Mouse (Mus musculus) neural tube, embryonic 14.5 days (tissue): Measurements from ENCODE around the gene Frat2. TPM values are rescaled to one million over a fixed set of nuclear protein-coding genes. Genes with fewer than 3 reads are reported as not detected.

Source experiments
- ATAC-seq: fragments of 200-750 bp; cut with Nextera tagmentation; 2 replicates; pipeline ENCODE4 v1.8.0; 2017; ENCODE audit warnings: low read depth, mild to moderate bottlenecking, moderate TSS enrichment, moderate library complexity
- H3K27ac ChIP-seq: fragments of 300-500 bp; sonication (generic); 2 replicates; pipeline ENCODE4 v1.5.1; 2014; ENCODE audit warnings: low read depth, mild to moderate bottlenecking, control low read depth, low read length, moderate library complexity, mixed read lengths
- H3K27me3 ChIP-seq: fragments of 300-500 bp; sonication (generic); 2 replicates; pipeline ENCODE4 v1.6.1; 2014; ENCODE audit warnings: low read length; ENCODE audit not compliant: control insufficient read depth, insufficient read depth
- H3K36me3 ChIP-seq: fragments of 300-500 bp; sonication (generic); 2 replicates; pipeline ENCODE4 v1.6.1; 2014; ENCODE audit warnings: low read length, mixed read lengths; ENCODE audit not compliant: control insufficient read depth, insufficient read depth
- H3K4me1 ChIP-seq: fragments of 300-500 bp; sonication (generic); 2 replicates; pipeline ENCODE4 v1.6.1; 2014; ENCODE audit warnings: low read length; ENCODE audit not compliant: control insufficient read depth, insufficient read depth
- H3K4me2 ChIP-seq: fragments of 300-500 bp; sonication (generic); 2 replicates; pipeline ENCODE4 v1.6.1; 2014; ENCODE audit warnings: mild to moderate bottlenecking, low read depth, low read length, control low read depth
- H3K4me3 ChIP-seq: fragments of 300-500 bp; sonication (generic); 2 replicates; pipeline ENCODE4 v1.5.1; 2014; ENCODE audit warnings: low read depth, low read length, control low read depth, mixed read lengths
- H3K9ac ChIP-seq: fragments of 300-500 bp; sonication (generic); replicated peaks from 2 replicates; pipeline ENCODE4 v1.6.1; 2014; ENCODE audit warnings: low read depth, mild to moderate bottlenecking, control low read depth, low read length, mixed read lengths
- H3K9me3 ChIP-seq: fragments of 300-500 bp; sonication (generic); 2 replicates; pipeline ENCODE4 v1.6.1; 2016; ENCODE audit warnings: low read length; ENCODE audit not compliant: control insufficient read depth
- WGBS: fragments of 180-500 bp; shearing (Covaris S2); extraction: QIAGEN DNeasy Blood & Tissue Kit; methylation state at CpG from one replicate; pipeline ENCODE4 v1.1.7; 2014; 5-methylcytosine and 5-hydroxymethylcytosine counted together
- polyA plus RNA-seq: library from polyadenylated mRNA; unstranded; fragments of >200 nt; fragmentation: Nextera tagmentation; extraction: Ambion mirVana; gene quantifications from 2 replicates; pipeline ENCODE4 v1.2.1, GENCODE M21; 2014

The Frat2 gene
- polyA plus RNA-seq, 1 experiment from 2014 or later, result 5.4 TPM

DNA sequence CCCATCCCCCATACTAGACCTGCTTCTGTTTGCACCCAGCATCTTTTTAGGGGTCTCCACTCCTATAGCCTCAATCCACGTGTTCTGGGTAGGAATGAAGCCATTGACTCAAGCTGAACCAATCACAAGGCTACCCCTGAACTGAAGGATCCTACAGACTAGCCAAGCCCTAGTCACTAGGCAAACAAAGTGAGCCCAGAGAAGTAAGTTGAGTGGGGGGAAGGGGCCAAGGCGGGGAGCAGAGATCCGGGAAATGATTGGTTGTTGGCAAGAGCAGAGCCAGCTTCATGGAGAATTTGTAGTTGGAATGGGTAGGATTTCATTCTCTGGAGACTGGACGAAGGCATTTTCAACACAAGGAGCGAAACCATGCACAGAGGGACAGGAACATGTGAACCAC lies 31.0 kb downstream of the Frat2 start:
- WGBS, result 70% methylated on average over 5 of the region's 5 CpGs
- no peak for ATAC-seq

DNA sequence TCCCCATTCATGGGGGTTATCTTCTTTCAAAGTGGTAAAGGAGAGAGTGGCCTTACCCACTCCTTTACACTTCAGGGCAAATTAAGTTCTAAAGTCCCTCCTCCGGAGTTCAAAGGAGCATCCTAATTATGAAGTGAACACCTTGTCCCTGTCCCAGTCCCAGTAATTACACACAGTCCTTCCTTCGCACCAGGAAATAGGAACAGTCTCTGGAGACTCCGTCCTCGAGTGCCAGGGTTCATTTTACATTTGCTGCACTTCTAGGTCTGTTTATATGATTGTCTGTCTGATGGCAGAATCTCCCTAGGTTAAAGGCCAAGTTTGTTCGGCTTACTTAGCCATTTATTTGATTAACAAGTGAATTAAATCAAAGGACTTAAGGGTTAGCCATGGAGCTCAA lies 31.5 kb downstream of the Frat2 start:
- WGBS, result 76% methylated on average over 5 of the region's 5 CpGs
- Histone ChIP-seq H3K4me3 (no peak overlapping the region), H3K27me3 (no peaks in the 10 kb centered on the region), H3K36me3 (no peaks in the 10 kb centered on the region), H3K27ac (no peak overlapping the region), H3K4me1 (no peaks in the 10 kb centered on the region), H3K9me3 (no peaks in the 10 kb centered on the region), H3K4me2 (no peak overlapping the region), H3K9ac (no peak overlapping the region)
- ATAC-seq, result no peak

More for the DNA sequence above, 31.0 kb downstream of the Frat2 start:
- Histone ChIP-seq H3K27ac (no peak overlapping the region), H3K9ac (no peak overlapping the region), H3K27me3 (no peaks in the 10 kb centered on the region), H3K36me3 (no peaks in the 10 kb centered on the region), H3K9me3 (no peaks in the 10 kb centered on the region), H3K4me3 (no peak overlapping the region), H3K4me1 (no peaks in the 10 kb centered on the region), H3K4me2 (no peak overlapping the region)

DNA sequence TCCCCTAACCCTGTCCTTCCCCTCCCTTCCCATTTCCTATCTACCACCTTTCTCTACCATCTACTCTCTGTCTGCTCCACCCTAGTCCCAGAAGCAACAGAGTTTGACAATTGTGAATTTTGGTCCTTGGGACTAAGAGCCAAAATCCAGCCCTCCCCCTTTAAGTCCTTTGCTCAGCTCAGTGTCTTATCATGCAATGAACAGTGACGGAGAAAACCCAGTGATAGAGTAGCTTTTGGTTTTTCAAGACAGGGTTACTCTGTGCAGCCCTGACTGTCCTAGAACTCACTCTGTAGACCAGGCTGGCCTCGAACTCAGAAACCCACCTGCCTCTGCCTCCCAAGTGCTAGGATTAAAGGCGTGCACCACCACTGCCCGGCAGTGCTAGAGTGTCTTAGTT lies 34.6 kb downstream of the Frat2 start:
- 94% methylated on average over 4 of the region's 4 CpGs for WGBS
- ATAC-seq, result no peak

DNA sequence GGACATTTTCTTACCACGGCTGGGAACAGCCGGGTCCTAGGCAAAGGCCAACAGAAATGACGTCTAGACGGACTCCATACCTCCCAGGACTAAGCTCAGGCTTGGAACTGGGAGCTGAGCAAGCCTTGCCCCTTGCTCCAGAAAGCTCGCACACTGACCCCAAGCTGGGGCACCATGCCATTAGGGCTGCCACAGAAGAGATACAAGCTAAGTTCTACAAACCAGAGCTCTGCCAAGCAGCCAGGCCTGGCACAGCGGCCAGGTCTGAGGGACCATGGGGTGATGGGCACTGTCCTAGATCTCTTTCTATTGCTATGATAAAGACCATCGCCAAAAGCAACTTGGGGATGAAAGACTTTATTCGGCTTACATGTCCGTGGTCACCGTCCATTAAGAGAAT lies 35.4 kb downstream of the Frat2 start:
- 93% methylated on average over 10 of the region's 10 CpGs for WGBS
- Histone ChIP-seq H3K36me3 (no peaks in the 10 kb centered on the region), H3K4me1 (no peaks in the 10 kb centered on the region), H3K4me3 (no peak overlapping the region), H3K27me3 (no peaks in the 10 kb centered on the region), H3K4me2 (no peak overlapping the region), H3K9ac (no peak overlapping the region), H3K9me3 (no peaks in the 10 kb centered on the region), H3K27ac (no peak overlapping the region)
- no peak for ATAC-seq

More for the DNA sequence above, 34.6 kb downstream of the Frat2 start:
- H3K4me3 ChIP-seq, result no peak overlapping the region
- H3K4me2 ChIP-seq, result no peak overlapping the region
- H3K27ac ChIP-seq, result no peak overlapping the region
- H3K9ac ChIP-seq, result no peak overlapping the region
- H3K9me3 ChIP-seq, result no peaks in the 10 kb centered on the region
- H3K36me3 ChIP-seq, result no peaks in the 10 kb centered on the region
- no peaks in the 10 kb centered on the region for H3K4me1 ChIP-seq
- no peaks in the 10 kb centered on the region for H3K27me3 ChIP-seq

DNA sequence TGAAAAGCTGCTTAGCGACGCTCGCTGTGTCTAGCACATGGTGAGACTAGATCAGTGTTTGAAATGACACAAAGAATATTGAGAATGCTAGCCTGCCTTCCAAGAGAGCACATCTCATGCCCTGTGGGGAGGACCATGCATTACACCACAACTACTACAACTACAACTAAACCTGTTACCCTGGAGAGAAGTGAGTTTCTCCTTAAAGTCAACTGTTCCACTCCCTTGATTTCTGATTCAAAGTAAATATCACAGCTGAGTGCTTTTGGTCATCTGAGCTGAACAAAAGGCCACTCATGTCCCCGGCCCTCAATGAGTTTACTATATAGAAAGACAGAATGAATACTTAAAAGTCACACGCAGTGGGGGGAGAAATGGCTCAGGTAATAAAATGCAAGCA lies 37.9 kb downstream of the Frat2 start:
- ATAC-seq, result no peak
- Histone ChIP-seq H3K4me2 (no peak overlapping the region), H3K9ac (no peak overlapping the region), H3K27me3 (no peaks in the 10 kb centered on the region), H3K4me3 (no peak overlapping the region), H3K36me3 (no peaks in the 10 kb centered on the region), H3K9me3 (no peaks in the 10 kb centered on the region), H3K27ac (no peak overlapping the region), H3K4me1 (no peaks in the 10 kb centered on the region)
- WGBS, result 85% methylated on average over 5 of the region's 5 CpGs

DNA sequence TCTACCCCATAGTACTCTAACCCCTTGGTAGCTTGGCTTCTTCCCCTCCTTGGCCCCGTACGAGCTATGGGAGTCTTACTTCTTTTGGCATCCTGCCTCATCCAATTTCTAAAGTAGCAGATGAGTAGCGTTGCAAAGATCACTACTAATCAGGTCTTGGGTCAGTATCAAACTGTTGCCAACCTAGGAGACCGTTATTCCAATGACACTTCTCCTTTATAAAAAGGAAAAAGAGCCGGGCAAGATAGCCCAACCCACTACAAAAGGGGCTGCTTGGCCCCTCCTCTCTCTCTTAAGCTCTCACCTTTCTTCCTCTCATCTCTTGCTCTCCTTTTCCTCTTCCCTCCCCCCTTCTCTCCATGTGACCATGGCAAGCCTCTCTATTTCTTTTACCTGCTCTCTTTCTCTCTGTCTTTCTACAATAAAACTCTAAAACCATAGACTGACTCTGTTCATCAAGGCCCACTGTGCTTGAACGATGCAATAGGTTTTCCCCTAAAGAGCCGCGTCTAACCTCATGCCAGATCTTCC lies 39.8 kb downstream of the Frat2 start:
- WGBS, result 86% methylated on average over 8 of the region's 8 CpGs
- H3K27me3 ChIP-seq, result no peaks in the 10 kb centered on the region
- H3K9ac ChIP-seq, result no peak overlapping the region
- H3K4me3 ChIP-seq, result no peak overlapping the region
- no peaks in the 10 kb centered on the region for H3K36me3 ChIP-seq
- no peaks in the 10 kb centered on the region for H3K9me3 ChIP-seq
- H3K4me1 ChIP-seq, result no peaks in the 10 kb centered on the region
- ATAC-seq, result no peak
- no peak overlapping the region for H3K4me2 ChIP-seq
- H3K27ac ChIP-seq, result no peak overlapping the region

DNA sequence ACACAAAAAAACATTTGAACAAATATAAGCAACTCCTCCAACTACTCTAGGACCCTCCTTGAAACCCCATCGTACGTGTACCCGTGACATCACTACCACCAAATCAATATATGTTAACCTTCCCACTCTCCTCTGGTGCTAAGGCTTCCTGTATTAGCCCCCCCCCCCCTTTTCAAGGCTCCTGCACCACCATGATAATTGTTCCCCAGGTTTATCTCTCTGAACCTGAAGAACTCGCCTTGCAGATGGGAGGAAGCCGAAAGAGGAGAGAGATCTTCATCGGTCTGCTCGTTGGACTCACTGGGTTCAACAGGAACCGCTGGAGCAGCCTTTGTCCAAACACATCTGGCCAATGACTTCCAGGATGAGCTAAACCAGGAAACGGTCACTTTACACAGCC lies 40.4 kb downstream of the Frat2 start:
- H3K9me3 ChIP-seq, result no peaks in the 10 kb centered on the region
- H3K9ac ChIP-seq, result no peak overlapping the region
- no peak overlapping the region for H3K27ac ChIP-seq
- H3K36me3 ChIP-seq, result no peaks in the 10 kb centered on the region
- WGBS, result 87% methylated on average over 9 of the region's 9 CpGs
- H3K4me3 ChIP-seq, result no peak overlapping the region
- H3K4me1 ChIP-seq, result no peaks in the 10 kb centered on the region
- no peak for ATAC-seq
- no peak overlapping the region for H3K4me2 ChIP-seq
- H3K27me3 ChIP-seq, result no peaks in the 10 kb centered on the region

DNA sequence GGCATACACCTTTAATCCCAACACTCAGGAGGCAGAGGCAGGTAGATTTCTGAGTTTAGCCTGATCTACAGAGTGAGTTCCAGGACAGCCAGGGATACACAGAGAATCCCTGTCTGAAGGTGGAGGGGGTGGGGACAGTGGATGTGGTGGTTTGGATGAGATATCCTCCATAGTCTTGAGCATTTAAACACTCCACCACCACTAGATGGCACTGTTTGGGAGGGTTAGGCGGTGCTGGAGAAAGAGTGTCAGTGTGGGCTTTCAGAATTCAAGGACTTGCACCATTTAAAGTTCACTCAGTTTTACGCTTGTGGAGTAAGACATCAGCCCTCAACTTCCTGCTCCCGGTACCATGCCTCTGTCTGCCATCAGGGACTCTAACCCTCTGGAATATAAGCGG lies 42.1 kb downstream of the Frat2 start:
- no peak for ATAC-seq
- Histone ChIP-seq H3K27me3 (no peaks in the 10 kb centered on the region), H3K36me3 (no peaks in the 10 kb centered on the region), H3K27ac (no peak overlapping the region), H3K4me3 (no peak overlapping the region), H3K4me2 (no peak overlapping the region), H3K9me3 (no peaks in the 10 kb centered on the region), H3K9ac (no peak overlapping the region), H3K4me1 (peaks cover 4% of the 10 kb centered on the region; the same call in 1 of the 2 replicates)
- WGBS, result 89% methylated on average over 4 of the region's 4 CpGs

DNA sequence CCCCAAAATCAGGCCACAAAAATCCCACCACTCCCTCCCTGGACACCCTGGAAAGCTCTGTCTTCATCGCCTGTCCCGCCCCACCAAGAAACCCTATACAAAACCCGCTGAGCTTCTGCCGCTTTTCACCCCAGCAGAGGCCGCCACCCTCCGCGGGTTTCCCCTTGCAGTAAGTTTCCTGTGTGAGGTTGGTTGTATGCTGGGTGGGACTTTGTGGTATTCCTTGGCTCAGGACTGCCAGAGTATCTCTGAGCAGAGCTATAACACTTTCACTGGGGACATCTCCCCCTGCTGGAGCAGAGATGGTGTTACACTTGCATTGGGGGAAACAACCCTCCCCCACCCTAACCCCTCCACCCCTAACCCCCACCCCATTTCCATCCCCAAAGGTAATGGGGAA lies 44.6 kb downstream of the Frat2 start:
- Histone ChIP-seq H3K27me3 (no peaks in the 10 kb centered on the region), H3K27ac (no peak overlapping the region), H3K9ac (no peak overlapping the region), H3K4me2 (no peak overlapping the region), H3K4me1 (peaks cover 6% of the 10 kb centered on the region; the same call in 1 of the 2 replicates), H3K36me3 (no peaks in the 10 kb centered on the region), H3K4me3 (no peak overlapping the region), H3K9me3 (no peaks in the 10 kb centered on the region)
- WGBS, result 51% methylated on average over 7 of the region's 7 CpGs
- no peak for ATAC-seq
